Mouse (Mus musculus) T-helper 17 cell (primary cell): ENCODE measurements at regions not wholly inside any gene's neighbourhood (a gene's known extent, or its start where the extent isn't known, plus 50 kb on each side); places are given as distances from the start of the nearest gene placed in this dataset.

Source experiments
- in situ Hi-C, 2 experiments: fragments of 300-600 bp; cut with MboI, MseI; formaldehyde crosslinking; loops; 1 replicate in 1 of 2; 2 replicates in 1 of 2; pipeline ENCODE4 v1.15.1; 2025; ENCODE audit warnings: high pct_unique_total_duplicates in 2 of 2

- in situ Hi-C loops: no loop called here
Measured at GRCm38 (mm10) chr9:34143131-34143795, 342.4 kb upstream of the Kirrel3 start.

- in situ Hi-C loops: no loop called here
Measured at GRCm38 (mm10) chr9:34155240-34156019, 330.3 kb upstream of the Kirrel3 start.

GRCm38 (mm10) chr9:34156581-34156980 lies 329.1 kb upstream of the Kirrel3 start:
- in situ Hi-C loops: no loop called here

- in situ Hi-C loops: no loop called here
Measured at GRCm38 (mm10) chr9:34161119-34161518, 324.6 kb upstream of the Kirrel3 start.

- in situ Hi-C loops: no loop called here
Measured at GRCm38 (mm10) chr9:34186314-34186713, 299.4 kb upstream of the Kirrel3 start.

- in situ Hi-C loops: no loop called here
Measured at GRCm38 (mm10) chr9:34192542-34192941, 293.2 kb upstream of the Kirrel3 start.

- in situ Hi-C loops: no loop called here
Measured at GRCm38 (mm10) chr9:34202122-34202941, 283.4 kb upstream of the Kirrel3 start.

- in situ Hi-C loops: no loop called here
Measured at GRCm38 (mm10) chr9:34202942-34203551, 282.6 kb upstream of the Kirrel3 start.

GRCm38 (mm10) chr9:34203624-34204365 lies 281.9 kb upstream of the Kirrel3 start:
- in situ Hi-C loops: no loop called here

GRCm38 (mm10) chr9:34204479-34204878 lies 281.2 kb upstream of the Kirrel3 start:
- in situ Hi-C loops: no loop called here

- in situ Hi-C loops: no loop called here
Measured at GRCm38 (mm10) chr9:34231561-34231960, 254.1 kb upstream of the Kirrel3 start.

- in situ Hi-C loops: no loop called here
Measured at GRCm38 (mm10) chr9:34234734-34235133, 251.0 kb upstream of the Kirrel3 start.

GRCm38 (mm10) chr9:34239531-34239930 lies 246.2 kb upstream of the Kirrel3 start:
- in situ Hi-C loops: no loop called here

- in situ Hi-C loops: no loop called here
Measured at GRCm38 (mm10) chr9:34243674-34244073, 242.0 kb upstream of the Kirrel3 start.

- in situ Hi-C loops: no loop called here
Measured at GRCm38 (mm10) chr9:34244576-34244975, 241.1 kb upstream of the Kirrel3 start.

GRCm38 (mm10) chr9:34252796-34253195 lies 232.9 kb upstream of the Kirrel3 start:
- in situ Hi-C loops: loop anchor here in 1 of 2 experiments (10.0 kb wide), 1 partner anchor 1418 kb away; no protein-coding TSS in a partner anchor

GRCm38 (mm10) chr9:34258492-34258891 lies 227.2 kb upstream of the Kirrel3 start:
- in situ Hi-C loops: loop anchor here in 1 of 2 experiments (10.0 kb wide), 1 partner anchor 1424 kb away; no protein-coding TSS in a partner anchor

GRCm38 (mm10) chr9:34278068-34278467 lies 207.6 kb upstream of the Kirrel3 start:
- in situ Hi-C loops: no loop called here

- in situ Hi-C loops: no loop called here
Measured at GRCm38 (mm10) chr9:34279386-34279785, 206.3 kb upstream of the Kirrel3 start.

- in situ Hi-C loops: no loop called here
Measured at GRCm38 (mm10) chr9:34279906-34280305, 205.8 kb upstream of the Kirrel3 start.
